Mouse (Mus musculus) myocyte (in vitro differentiated cells): ENCODE results near the gene Pimreg.

Experiments used
- CEBPB ChIP-seq: IDR thresholded peaks from 2 replicates; pipeline ENCODE4 v1.6.1; 2011; ENCODE audit warnings: mild to moderate bottlenecking, moderate library complexity; ENCODE audit not compliant: poor library complexity, insufficient read depth, severe bottlenecking
- E2F4 ChIP-seq: IDR thresholded peaks from one replicate; pipeline ENCODE4 v1.6.1; 2011; ENCODE audit warnings: mild to moderate bottlenecking, control low read depth, moderate library complexity; ENCODE audit not compliant: insufficient read depth
- MAX ChIP-seq: IDR thresholded peaks from one replicate; pipeline ENCODE4 v1.6.1; 2011; ENCODE audit warnings: low read depth, mild to moderate bottlenecking, control low read depth
- MYOD1 ChIP-seq, 3 experiments: IDR thresholded peaks; one replicate each; pipeline ENCODE4 v1.6.1; 2011; ENCODE audit warnings: control low read depth in 2 of 3, low read depth in 2 of 3, mild to moderate bottlenecking in 2 of 3, moderate library complexity in 1 of 3; ENCODE audit not compliant: insufficient read length in 2 of 3, control insufficient read depth in 1 of 3
- MYOG ChIP-seq, 3 experiments: IDR thresholded peaks; one replicate each; pipeline ENCODE4 v1.6.1; 2011; ENCODE audit warnings: control low read depth in 2 of 3, low read depth in 2 of 3, mild to moderate bottlenecking in 2 of 3; ENCODE audit not compliant: insufficient read length in 2 of 3, control insufficient read depth in 1 of 3, insufficient read depth in 1 of 3
- POLR2A ChIP-seq: IDR thresholded peaks from one replicate; pipeline ENCODE4 v1.6.1; 2011; ENCODE audit warnings: low read depth, mild to moderate bottlenecking, control low read depth, moderate library complexity; ENCODE audit not compliant: insufficient read length
- POLR2AphosphoS2 ChIP-seq: IDR thresholded peaks from one replicate; pipeline ENCODE4 v1.6.1; 2011; ENCODE audit warnings: low read depth, control low read depth; ENCODE audit not compliant: insufficient read length
- SRF ChIP-seq: IDR thresholded peaks from one replicate; pipeline ENCODE4 v1.6.1; 2011; ENCODE audit warnings: low read depth; ENCODE audit not compliant: control insufficient read depth, insufficient read length
- TCF12 ChIP-seq: IDR thresholded peaks from one replicate; pipeline ENCODE4 v1.6.1; 2011; ENCODE audit warnings: mild to moderate bottlenecking, control low read depth; ENCODE audit not compliant: poor library complexity, insufficient read depth, severe bottlenecking
- USF1 ChIP-seq: IDR thresholded peaks from one replicate; pipeline ENCODE4 v1.6.1; 2011; ENCODE audit warnings: low read depth, mild to moderate bottlenecking, control low read depth, moderate library complexity

- TF ChIP-seq POLR2A (no peak), E2F4 (no peak), MYOD1 (IDR thresholded peaks at IDR 0.05; ENCODE audit: control insufficient read depth in 1 of 3, insufficient read length in 2 of 3, low read depth in 2 of 3) (peak in 1 of 3 experiments; percentile 28), USF1 (no peak), POLR2AphosphoS2 (no peak), TCF12 (no peak), MAX (no peak), CEBPB (no peak), SRF (no peak), MYOG (IDR thresholded peaks at IDR 0.05; ENCODE audit: control insufficient read depth in 1 of 3, insufficient read depth in 1 of 3, insufficient read length in 2 of 3, low read depth in 2 of 3) (no peak)
These were observed 30.6 kb downstream of the Pimreg start for GRCm38 (mm10) chr11:72072331-72072905.
